Mouse (Mus musculus) gastrocnemius, adult 18-20 months (tissue): ENCODE results near the gene Ubr1. TPM values are rescaled to one million over a fixed set of nuclear protein-coding genes. Genes with fewer than 3 reads are reported as not detected.
A peak's percentile ranks its signal among the peaks of the same experiment; 100 is the strongest.

Experiments used
- DNase-seq: peaks from one replicate; pipeline ENCODE4 v3.0.0; 2021; ENCODE audit warnings: low spot score
- microRNA-seq: library from miRNA; unstranded; fragments of <30 nt; microRNA quantifications from one replicate; pipeline ENCODE4 v1.2.0, GENCODE M21; 2021
- total RNA-seq, 2 experiments: library from RNA; stranded (reverse); gene quantifications; 2 replicates each; pipeline ENCODE4 v1.2.3; 2021

Ubr1 gene
- total RNA-seq, 2 experiments from 2014 or later = 25.7 to 26.3 TPM

GRCm38 (mm10) chr2:120860699-120861098 lies 109.8 kb downstream of the Ubr1 start:
- DNase-seq = no peak

DNA sequence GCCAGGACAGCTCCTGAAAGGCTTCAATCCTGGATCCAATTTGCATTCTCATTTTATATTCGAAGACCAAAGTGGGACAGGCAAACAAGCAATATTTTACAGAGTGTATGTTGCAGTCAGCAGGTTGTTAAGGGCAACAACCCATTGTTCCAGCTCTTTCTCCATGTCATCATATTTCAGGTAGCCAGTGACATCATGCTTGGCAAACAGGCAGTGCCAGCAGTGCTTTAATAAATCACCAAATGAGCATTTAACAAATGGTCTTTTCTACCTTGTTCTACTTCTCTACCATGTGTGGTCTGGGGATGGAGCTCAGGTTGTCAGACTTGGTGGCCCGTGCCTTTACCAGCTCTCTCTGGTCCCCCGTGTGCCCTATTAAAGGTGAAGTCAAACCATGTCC lies 112.4 kb downstream of the Ubr1 start:
- no peak for DNase-seq

DNA sequence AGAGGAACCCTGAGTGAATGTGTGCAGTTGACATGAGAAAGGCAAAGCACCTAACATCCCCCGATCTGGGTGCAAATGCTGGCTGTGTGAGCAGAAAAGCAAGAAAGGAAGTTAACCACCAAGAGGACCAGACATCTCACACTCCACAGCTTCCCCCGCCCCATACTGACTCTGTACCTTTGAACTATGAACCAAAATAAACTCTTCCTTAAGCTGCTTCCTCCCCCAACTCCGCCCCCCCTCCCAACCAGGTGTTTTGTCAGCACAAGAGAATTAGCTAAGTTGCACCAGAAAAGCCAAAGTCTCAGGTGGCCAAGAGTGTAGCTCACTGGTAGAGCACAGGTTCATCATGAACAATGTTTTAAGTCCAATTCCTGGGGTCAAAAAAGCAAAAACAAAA lies 117.4 kb downstream of the Ubr1 start:
- DNase-seq = no peak

DNA sequence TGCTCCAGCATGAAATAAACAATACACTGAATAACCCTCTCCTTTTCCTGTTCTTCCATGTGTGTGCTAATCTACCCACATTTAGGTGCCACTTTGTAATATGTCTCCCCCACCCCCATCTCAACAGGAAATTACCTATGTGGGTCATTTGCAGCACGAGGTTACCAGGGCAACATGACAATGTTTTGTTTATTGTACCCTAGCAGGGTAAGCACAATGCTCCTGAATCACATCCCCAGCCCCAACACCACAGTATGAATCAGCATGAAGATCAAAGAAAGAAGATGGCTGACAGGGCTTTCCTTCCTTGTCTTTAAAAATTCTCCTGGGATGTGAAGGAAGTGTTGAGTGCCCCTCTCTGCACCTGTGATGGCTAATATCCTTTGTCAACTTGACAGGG lies 117.9 kb downstream of the Ubr1 start:
- DNase-seq = no peak

DNA sequence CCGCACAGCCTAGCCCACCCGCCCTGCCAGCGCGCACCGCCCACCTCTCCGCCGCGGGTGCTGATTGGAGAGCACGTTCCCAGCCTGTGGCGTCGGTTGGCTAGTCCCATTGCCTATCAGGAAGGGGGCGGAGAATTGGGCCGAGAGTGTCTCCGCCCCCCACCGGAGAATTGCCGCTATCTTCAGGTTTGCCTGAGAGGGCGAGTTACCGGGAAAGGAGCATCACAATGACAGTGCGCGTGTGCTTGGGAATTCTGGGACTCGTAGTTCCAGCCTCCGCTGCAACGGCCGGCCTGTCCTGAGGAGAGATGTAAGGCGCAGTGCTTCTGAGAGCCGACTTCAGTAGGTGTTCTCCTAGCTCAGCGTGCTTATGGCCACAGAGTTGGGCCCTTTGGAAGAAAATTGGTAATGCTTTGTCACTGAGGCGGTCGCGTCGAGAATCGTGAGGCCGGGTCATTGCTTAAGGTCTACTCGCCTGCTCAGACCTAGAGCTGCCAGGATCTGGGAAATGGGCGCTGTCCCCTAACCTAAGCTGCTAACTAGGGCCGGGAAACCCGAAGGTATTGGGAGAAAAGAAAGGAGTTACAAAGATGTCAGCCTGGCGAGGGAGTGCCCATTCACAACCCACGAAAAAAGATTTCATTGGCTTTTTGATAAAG lies 120.0 kb downstream of the Ubr1 start, which contains the start of gene Ttbk2:
Ttbk2 (minus strand) TSS at position 181 of the 659 bp plus-strand sequence.
- peak; percentile 98 for DNase-seq

DNA sequence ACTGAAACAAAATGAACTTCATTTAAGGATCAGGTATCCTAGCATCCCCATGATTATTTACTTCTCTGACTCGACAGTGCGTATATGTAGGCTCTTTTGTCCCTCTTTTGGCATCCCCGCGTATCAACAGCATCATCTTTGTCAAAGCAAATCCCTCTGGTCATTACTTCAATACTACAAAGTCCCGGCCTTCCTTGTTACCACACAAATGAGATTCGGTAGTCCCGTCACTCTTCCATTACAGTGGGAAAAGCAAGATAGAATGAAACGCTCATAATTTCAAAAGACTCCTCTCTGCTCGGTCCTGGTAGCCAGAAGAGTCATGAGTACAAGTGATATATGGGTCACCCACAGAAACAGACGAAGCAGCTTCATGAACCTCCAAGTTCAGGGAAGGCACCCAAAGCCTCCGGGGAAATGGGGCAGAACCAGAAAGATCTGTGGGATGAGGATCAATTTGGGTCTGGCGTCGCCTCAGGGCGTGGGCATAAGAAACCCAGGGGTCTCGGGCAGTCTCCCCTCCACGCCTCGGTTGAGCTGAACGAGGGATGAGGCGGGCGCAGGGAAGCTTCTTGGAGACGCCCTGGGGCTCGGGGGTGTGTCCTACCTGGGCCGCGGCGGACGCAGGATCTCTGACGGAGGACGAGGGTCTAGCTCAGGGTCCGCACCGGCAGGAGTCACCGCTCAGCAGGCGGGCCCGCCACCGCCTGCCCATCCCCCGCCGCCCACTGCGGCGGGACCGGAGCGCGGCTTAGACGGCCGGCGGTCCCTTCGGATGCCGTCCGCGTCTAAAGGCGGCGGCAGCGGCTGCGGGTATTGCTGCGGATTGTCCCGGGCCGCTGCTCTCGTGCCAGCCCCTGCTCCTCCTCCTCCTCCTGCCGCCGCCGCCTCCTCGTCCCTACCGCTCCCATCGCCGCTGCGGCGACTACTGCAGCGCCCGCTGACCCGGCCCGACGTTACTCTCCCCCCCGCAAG lies 120.8 kb downstream of the Ubr1 start, which contains the start of gene Cdan1:
Cdan1 (minus strand) TSS at position 680 of the 975 bp plus-strand sequence.
- DNase-seq = peak; percentile 22

DNA sequence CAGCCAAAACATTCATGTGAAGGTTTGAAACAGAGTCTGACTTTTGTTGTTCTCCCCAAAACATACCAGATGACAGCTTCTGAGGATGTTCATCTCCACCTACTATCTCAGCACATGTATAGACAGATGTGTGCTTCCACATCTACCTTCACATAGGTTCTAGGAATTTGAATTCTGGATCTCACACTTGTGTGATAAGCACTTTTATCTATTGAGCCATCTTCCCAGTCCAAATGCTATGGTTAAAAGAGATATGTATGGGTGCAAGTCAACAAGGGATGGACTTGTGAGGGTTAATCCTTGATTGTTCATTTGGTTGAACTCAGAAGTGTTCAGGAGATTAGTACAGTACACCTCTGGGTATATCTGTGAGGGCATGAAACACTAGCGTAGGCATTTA lies 125.2 kb downstream of the Ubr1 start:
- DNase-seq = no peak

DNA sequence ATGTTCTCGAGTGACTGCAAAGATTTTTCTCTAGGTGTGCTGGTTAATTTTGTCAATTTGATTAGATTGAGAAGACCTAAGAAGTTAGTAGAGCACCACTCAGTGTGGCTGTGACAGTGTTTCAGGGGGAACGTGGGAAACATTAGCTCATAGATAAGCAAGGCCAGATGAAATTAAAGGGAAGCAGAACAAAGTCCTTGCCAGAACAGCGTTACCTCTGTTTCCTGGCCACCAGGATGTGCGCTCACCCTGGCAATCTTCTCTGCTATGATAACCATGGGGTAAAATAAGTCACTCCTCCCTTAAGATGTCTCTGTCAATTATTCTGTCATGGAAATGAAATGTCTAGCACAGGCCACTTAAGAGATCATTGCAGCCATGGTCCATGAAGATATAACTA lies 126.5 kb downstream of the Ubr1 start:
- no peak for DNase-seq

GRCm38 (mm10) chr2:120841211-120841610 lies 129.3 kb downstream of the Ubr1 start:
- no peak for DNase-seq

GRCm38 (mm10) chr2:120835167-120835566 lies 135.3 kb downstream of the Ubr1 start:
- no peak for DNase-seq

GRCm38 (mm10) chr2:120826936-120827638 lies 143.4 kb downstream of the Ubr1 start:
- DNase-seq = no peak

Small RNA genes lying within 50 kb of the gene (microRNA-seq; reads per million reads assigned to microRNA genes)
- not detected for gene Gm44325

Other genes starting within 250 kb of the Ubr1 start
- 1 to 10 TPM; 4.0 to 5.2 TPM for gene Cdan1, start 120.6 kb downstream of the Ubr1 start, total RNA-seq
- 10 to 100 TPM in 1 of 2 experiments, 1 to 10 TPM in 1; 9.3 to 10.1 TPM for gene Ttbk2, start 120.1 kb downstream of the Ubr1 start, total RNA-seq
- 1 to 10 TPM; 3.0 to 4.2 TPM for gene Tmem62, start 6.3 kb upstream of the Ubr1 start, total RNA-seq
- gene Ccndbp1, start 37.7 kb upstream of the Ubr1 start, total RNA-seq = 10 to 100 TPM; 32.8 to 37.9 TPM
- not detected for gene Epb42, start 66.4 kb upstream of the Ubr1 start, total RNA-seq
- gene Tgm5, start 115.1 kb upstream of the Ubr1 start, total RNA-seq = under 1 TPM; 0.14 to 0.33 TPM
- not detected for gene Tgm7, start 139.1 kb upstream of the Ubr1 start, total RNA-seq
- gene Adal, start 169.7 kb upstream of the Ubr1 start, total RNA-seq = 10 to 100 TPM; 14.0 to 16.4 TPM
- 1 to 10 TPM; 3.1 to 3.3 TPM for gene Lcmt2, start 169.9 kb upstream of the Ubr1 start, total RNA-seq
- 10 to 100 TPM in 1 of 2 experiments, 1 to 10 TPM in 1; 9.0 to 15.3 TPM for gene Tubgcp4, start 199.9 kb upstream of the Ubr1 start, total RNA-seq
- gene Zscan29, start 200.4 kb upstream of the Ubr1 start, total RNA-seq = 1 to 10 TPM; 4.1 to 4.6 TPM